Mouse (Mus musculus) kidney, postnatal 36 days (tissue): Measurements from ENCODE around the gene Zfp366.

ENCODE experiments used
- DNase-seq, 2 experiments: peaks; one replicate each; pipeline ENCODE4 v3.0.0; 2021 to 2022; ENCODE audit warnings: mixed read lengths in 2 of 2

The Zfp366 gene

DNA sequence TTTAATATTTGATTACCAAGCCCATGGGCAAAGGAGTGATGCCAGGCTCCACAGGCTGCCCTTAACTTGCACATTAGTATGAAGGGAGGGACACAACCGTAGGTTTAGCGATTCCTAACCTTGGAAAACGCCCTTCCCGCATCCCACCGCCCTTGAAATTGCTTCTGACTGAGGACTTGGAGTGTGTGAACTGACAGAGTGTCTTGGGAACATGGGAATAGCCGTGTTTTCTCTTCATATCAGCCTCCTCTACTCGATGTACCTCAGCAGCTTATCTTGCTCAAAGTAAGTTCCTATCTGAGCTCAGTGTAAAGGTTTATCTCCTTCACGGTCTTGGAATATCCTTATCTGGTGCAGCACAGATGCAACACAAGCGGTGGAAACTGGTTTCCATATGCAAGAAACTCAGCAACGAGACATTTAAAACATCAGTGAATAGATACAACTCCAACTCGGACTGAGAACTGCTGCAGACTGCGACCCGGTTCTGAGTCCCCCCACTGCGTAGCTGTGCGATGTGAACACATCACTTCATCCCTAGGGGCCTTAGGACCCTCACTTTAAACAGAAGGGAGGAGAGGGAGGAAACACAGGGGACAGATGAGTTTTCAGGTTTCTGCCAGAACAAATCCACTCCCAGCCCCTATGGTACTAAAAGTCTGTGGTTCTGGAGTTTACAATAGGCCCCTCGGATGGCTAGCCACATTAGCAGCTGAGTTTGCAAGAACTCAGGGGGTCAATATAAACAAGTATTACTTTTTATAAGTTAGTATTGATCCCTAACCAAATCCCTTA, 43.0 kb downstream of the Zfp366 start:
- DNase-seq: no peak

DNA sequence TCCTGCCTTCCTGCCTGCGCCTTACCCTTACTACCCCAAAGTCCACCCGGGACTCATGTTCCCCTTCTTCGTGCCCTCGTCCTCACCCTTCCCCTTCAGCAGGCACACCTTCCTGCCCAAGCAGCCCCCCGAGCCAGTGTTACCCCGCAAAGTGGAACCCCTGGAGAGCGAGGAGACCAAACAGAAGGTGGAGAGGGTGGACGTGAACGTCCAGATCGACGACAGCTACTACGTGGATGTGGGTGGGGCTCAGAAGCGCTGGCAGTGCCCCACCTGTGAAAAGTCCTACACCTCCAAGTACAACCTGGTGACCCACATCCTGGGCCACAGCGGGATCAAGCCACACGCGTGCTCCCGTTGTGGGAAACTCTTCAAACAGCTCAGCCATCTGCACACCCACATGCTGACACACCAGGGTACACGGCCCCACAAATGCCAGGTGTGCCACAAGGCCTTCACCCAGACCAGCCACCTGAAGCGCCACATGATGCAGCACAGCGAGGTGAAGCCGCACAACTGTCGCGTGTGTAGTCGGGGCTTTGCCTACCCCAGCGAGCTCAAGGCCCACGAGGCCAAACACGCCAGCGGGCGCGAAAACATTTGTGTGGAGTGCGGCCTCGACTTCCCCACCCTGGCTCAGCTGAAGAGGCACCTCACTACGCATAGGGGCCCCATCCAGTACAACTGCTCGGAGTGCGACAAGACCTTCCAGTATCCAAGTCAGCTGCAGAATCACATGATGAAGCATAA, 44.4 kb downstream of the Zfp366 start:
- DNase-seq: no peak

DNA sequence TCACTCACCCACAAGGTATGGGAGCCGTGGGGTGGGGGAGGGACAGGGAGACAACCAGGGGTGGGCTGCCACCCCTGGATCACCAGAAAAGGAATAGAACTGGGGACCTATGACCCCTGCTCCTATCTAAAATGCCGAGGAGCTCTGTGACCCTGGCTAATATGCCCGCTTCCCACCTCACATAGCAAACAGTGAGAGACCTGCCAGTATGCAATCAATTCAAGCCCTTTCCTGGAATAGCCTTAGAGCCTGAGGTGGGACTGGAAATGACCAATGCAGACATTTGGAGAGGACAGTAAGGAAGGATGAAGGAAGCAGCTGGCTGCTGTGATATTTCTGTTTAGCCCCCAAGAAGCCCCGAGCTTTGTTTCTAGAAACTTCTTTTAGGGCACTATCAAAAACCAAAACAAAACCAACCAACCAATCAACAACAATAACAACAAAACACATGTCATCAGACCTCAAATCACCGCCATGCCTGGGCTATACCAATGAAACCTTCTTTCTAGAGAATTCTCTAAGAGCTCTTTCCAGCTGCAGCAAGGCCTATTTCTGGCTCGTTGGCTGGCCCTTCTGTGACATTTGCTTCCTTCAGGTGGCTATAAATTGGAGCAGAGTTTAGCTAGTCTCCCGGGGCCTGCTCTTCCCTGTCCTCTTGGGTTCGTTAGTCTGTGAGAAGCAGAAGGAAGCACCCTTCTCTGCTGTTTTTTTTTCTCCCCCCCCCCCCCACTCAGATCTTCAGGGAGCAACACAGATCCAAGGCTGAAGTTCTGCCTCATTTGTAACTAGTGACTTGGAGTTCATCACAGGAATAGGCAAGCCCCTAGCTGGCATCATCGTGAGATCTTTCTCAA, 45.2 kb downstream of the Zfp366 start:
- DNase-seq: peak in 1 of 2 experiments; percentile 40

DNA sequence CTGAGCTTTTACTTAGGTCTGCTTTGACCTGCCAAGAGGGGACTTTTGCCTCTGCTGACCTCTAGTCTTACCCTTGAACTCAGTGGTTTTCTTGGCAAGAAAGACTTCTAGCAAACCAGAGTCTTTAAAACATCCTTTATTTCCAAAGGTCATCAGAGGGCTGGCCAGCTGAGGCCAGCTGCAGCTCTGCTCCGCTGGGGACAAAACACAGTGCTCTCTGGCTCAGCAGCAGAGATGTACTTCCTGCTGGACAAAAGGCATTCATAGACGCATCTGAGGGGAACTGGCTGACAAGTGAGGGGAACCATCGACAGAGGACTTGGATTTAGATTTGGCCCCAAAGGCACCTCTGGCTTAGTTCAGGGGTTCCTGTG, 45.9 kb downstream of the Zfp366 start:
- DNase-seq: peak; percentile 65 to 77

DNA sequence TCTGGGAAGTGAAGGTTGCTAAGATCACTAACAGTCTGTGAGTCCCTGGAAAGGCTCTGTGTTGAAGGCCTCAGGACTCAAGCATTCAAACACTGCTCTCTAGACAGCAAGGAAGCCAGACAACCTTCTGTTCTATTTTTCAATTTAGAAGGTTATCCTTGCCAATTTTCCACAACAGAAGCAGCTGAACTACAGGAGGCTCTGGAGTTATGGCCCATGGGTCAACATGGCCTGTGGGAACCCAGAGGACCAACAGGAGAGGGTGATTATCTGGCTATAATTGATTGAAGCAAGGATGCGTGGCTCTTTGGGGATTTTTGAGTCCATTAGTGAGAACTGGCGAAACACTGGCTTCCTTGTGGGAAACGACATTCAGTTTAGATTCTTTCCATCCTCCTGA, 48.7 kb downstream of the Zfp366 start:
- no peak for DNase-seq

DNA sequence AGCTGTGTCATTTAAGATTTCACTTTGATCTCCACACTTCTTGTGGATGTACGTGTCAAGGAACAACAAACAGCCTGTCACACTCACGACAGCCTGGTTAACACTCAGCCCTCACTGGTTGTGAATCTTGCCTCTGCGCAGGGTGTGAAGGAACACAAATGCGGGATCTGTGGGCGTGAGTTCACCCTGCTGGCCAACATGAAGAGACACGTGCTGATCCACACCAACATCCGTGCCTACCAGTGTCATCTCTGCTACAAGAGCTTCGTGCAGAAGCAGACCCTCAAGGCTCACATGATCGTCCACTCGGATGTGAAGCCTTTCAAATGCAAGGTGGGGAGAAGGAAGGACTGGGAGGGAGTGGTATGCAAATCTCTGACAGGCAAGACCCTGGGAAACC, 49.3 kb downstream of the Zfp366 start:
- no peak for DNase-seq

DNA sequence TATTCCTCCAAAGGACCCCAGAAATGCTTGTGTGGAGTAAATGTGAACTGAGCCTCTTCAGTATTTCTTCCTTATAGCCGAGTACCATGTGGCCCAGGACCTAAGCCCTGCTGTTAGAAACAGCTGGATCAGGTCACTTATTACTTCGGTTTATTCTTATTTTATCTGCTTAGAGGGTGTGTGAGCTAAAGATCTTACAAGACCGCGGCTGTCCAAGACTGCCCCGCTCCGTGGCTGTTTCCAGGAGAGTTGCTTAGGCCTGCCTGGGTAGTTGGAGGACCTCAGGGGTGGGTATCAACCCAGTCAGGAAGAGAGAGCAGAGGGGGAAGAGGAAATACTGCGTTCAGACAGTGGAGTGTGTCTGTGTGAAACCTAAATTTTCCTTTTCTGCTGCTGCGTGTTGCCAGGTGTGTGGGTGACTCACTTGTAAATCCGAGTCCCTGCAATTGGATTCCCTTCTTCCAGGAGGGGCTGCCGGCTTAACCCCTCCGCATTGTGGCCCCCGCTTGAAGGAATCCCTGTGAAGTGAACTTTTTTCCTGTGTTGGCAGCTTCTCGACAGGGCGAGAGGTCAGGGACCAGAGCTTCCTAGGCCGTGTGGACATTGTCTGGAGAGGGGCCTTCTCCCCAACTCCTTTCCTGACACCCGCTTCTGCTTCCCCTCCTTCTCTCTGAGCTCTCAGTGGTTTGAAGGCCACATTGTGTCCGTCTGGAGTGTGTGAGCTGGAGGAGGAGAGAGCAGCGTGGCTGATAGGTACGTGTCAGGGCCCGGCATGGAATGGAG, 51.0 kb downstream of the Zfp366 start:
- no peak for DNase-seq

DNA sequence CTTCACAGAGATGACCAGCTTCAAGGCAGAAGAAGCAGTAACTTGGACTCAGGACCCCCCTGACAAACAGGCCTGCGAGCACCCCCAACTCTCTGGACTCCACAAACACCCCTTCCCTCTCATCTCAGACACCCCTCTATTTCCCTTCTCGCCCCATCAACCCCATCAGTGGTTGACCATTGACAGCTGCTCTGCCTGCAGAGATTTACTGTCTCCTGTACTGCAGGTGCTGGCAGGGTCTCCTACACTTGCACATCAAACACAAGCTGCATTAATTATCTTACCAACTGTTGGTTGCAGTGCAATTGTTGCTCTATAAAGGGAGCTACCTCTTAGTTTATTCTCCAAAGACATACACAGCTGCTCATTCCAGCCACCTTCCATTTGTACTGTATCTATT, 51.6 kb downstream of the Zfp366 start:
- DNase-seq: no peak

DNA sequence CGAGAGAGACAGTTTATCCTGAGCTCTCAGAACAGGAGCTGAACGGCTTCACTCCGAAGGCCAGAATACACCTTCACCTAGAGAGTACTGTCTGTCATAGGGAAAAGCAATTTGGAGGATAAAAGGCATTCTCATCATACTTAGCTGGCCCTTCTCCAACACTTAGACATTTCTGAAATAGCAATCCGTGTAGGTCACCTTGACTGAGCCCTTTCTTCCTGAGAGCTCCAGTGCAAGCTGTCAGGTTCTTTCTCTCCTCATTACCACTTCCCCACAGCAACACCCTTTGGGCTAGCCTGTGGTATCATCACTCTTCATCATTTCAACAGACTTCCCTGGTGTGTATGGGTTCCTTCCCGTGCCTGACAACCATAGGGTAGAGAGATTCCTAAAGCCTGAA, 52.5 kb downstream of the Zfp366 start:
- no peak for DNase-seq

DNA sequence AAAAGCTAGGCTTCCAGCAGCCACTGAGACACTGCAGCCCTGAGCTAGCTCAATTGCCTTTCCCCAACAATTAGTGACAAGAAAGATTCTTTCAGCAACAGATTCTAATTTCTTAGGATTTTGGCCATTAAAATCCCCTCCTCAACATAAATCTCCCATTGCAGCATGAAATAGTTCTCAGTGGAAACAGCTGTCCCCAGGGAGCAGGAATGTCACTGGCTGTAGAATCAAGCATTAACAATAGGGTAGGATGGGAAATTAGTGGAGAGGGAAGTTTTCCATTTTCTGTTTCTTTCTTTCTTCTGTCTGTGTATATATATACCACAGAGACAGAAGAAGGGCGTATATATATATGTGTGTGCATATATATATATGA, 53.2 kb downstream of the Zfp366 start:
- DNase-seq: peak; percentile 55 to 57

DNA sequence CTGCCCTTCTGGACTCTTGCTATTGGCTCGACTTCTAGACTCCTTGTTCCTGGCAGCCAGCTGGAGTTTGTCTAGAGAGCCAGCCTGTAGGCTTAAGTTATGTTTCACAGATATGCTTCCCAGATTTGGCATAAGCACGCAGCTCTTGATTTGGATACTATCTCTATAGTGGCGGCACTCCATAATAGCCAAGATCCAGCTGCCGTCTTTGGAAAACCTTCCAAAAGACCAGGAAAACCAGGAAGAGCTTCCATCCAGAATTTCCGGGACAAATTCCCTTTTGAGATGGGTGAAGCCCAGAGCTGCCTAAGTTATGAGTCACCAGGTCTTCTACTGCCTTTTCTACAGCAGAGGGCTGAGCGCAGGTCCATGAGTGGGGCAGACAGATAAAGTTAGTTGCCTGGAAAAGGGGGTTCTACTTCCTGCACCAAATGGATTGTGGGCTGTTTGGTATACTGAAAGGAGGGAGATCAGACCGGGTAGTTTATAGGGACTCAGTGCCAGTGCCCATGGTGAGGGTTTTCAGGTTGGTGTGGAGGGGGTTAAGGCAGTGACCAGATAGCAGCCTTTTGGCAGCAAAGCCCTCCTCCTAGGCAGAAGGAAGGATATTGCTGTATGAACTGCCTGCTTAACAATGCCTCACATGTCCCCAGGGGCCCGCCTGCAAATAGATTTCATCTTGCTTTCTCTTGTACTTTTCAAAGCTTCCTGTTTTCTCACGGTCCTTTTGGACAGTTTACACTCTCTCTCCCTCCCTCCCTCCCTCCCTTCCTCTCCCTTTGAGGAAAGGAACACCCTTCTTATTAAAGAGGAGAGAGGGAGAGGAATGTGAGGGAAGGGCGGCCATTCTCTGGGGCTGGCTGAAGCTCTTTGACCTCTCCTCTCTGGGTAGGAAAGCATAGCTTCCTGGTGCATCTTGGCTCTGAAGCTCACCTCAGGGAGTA, 53.9 kb downstream of the Zfp366 start:
- DNase-seq: peak; percentile 80 to 84

DNA sequence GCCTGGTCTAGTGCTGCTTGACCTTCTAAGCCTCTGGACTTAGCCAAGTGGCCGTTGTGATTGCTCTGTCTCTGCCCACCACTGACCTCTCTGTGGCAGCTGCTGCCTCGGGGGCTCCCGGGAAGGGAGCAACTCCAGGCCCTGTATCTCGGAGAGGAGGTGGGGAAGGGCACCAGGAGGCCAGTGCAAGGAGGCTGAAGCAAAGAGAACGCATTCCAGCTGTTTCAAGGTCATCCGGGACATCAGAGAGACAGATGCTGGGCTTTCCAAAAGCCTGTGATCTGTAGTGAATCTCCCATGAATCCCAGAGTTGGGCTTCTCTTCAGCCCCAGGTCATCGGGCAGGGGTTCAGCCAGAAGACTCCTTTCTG, 54.5 kb downstream of the Zfp366 start:
- DNase-seq: peak in 1 of 2 experiments; percentile 40

DNA sequence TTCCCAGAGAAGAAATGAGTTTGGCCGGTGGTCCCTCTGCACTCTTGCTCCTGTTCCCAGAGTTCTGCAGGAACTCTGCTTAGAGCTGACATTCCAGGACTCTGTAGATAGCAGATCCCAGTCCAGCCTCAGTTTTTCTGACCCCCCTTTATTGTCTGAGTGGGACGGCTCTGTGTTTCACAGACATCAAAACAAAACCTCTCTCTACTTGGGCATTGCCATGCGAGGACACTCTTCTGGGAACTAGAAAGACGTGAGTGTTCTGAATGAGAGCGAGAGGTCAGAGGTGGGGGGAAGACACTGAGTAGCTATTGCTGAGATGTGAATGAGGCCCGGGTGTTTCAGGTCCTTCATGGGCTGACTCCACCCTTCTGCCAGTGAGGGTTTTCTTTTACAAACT, 55.1 kb downstream of the Zfp366 start:
- DNase-seq: no peak

DNA sequence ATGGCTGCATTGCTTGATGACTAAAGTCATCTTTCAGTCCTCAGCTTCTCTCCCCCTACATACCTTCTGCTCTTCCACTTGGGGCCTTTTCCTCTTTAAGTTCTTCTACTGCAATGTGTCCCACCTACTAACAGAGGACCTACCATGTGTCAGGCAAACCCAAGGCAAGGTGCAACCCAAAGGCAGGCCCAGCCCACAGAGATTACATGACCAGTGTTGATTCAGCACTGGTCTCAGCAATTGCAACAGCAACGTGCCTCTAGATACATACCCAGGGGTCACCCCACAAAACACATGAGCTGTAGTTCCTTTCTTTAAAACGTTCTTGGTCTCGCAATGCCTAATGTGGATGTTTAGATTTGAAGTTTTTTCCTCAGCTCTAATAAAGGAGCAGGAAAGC, 57.4 kb downstream of the Zfp366 start:
- DNase-seq: no peak

DNA sequence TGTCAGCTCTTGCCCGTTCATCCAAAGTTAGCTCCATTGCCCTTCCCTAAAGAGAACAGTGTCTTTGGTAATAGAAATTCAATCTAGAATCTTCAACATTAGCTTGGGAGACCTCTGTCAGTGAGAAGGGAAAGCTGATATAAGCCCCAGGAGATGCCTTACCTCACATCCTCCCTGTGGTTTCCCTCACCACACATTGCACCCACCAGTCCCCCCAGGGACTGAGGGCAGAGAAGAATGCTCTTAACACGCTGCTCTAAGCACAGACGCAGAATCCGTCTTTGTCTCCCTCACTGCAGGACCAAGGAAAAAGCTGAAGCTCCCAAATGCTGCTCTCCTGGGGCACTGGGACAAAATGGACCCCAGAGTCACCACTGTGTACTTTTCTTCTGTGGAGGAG, 58.3 kb downstream of the Zfp366 start:
- no peak for DNase-seq

DNA sequence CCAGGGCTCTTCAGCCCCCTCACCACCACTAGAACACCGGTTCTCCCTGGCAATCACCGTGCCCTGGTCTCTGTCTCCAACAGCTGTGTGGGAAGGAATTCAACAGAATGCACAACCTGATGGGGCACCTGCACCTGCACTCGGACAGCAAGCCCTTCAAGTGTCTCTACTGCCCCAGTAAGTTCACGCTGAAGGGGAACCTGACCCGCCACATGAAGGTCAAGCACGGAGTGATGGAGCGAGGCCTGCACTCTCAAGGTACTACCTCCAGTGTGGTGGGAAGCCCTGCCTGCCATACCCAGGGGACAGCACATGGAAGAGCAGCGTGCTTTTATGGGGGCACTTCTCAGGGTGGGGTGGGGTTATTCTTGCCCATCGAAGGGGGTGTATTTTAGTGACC, 59.2 kb downstream of the Zfp366 start:
- peak in 1 of 2 experiments; percentile 0 for DNase-seq

DNA sequence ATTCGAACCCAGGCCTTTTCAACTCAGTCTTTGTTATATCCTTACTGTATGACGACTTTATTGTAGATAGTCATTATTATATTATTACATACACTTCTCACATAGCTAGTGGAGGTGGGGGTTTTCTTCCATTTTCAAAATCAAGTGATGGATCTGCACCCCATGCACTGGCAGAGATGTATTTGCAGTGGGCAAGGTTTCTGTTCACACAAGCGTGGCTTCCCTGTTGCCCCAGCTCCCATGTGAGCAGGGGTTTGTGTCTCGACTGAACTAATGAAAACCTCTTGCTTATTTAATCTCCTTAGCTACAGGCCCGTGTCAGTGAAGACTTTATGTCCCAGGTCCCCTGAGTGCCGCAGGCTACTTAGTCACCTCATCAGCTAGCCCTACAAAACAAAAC, 59.8 kb downstream of the Zfp366 start:
- DNase-seq: peak in 1 of 2 experiments; percentile 0

DNA sequence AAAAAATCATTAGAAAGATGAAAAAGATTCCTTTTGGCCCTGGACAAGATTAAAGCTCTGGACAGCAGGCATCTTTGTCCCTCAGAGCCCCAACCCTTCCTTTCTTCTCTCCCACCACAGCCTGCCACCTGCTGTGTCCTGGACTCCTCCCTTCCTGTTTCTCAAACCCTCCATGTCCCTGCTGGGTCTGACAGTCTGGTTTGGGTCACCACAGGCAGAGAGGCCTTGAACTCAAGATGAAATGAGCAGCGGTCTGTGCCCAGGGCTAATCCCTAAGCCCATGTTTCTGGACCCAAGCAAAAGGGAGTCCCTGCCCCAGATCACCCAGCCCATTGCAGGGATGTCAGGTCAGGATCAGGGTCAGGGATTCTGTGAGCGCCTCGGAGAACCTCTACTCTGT, 60.3 kb downstream of the Zfp366 start:
- peak in 1 of 2 experiments; percentile 1 for DNase-seq

DNA sequence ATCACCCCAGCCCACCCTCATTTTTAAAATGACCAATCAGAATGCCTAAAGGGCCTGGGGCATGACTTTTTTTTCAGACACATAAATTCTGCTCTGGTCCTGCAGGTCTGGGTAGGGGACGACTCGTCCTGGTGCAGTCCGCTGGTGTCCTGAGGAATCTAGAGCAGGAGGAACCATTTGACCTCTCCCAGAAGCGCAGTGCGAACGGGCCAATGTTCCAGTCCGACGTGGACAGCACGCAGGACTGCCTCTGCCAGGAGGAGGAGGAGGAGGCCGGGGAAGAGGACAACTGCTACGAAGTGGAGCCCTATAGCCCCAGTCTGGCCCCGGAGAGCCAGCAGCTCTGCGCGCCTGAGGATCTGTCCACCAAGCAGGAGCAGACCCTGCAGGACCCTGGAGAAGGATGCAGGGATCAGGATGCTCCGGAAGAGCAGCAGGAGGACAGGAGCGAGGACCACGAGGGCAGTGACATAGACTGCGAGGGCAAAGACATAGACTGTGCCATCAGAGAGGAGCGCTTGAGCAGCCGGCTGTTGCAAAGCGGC, 61.4 kb downstream of the Zfp366 start:
- no peak for DNase-seq

DNA sequence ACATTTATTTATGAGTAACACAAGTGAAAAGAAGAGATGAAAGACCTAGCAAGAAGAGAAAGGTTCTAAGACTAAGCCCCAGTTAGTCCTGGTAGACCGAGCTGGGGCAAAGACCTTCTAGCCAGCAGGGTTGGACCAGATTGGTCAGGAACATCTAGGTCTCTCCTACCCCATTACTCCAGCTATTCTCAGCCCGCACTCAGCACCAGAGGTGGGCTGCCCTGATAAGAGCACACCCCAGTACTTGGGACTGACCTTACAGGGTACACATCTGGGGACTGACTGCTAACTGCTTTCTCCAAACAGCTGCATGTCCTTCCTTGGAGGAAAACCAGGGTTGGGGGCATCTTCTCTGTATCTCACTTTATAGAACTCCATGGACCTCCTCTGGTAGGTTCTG, 66.2 kb downstream of the Zfp366 start:
- no peak for DNase-seq

DNA sequence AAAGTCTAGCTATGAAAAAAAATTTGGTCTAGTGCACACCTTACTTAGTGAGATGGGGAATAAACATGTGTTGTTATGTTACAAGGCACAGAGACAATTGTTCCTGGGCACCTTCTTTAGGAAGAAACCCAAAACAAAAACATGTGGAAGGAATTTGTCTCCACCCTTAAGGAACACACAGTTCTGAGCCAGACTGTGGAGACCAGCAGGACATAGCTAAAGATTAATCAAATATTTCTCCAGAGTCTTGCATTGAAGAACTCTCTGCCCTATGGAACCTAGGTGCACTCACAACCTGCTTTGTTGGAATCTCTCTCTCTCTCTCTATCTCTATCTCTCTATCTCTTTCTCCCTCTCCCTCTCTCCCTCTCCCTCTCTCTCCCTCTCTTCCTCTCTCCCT, 69.6 kb downstream of the Zfp366 start:
- DNase-seq: peak in 1 of 2 experiments; percentile 57
